Mouse (Mus musculus): ENCODE results near the gene Cldn22. TPM values are rescaled to one million over a fixed set of nuclear protein-coding genes. Genes with fewer than 3 reads are reported as not detected.
A peak's percentile ranks its signal among the peaks of the same experiment; 100 is the strongest.
"Not testable (repeated sequence)": the region's sequence is repeated elsewhere in the genome, so short reads cannot be mapped to it uniquely, and the experiment has no call there.

Cldn22 gene
- polyA plus RNA-seq, 1 experiment from 2014 or later, result not detected

GRCm38 (mm10) chr8:47809970-47810665, 14.2 kb upstream of the Cldn22 start:
- WGBS, result 57% methylated on average over 14 of the region's 14 CpGs
- Histone ChIP-seq H3K27ac (peak overlapping the region; percentile 25; the same call in 1 of the 2 replicates), H3K36me3 (no peaks in the 10 kb centered on the region), H3K27me3 (no peaks in the 10 kb centered on the region), H3K4me1 (peaks cover 14% of the 10 kb centered on the region), H3K9ac (no peak overlapping the region), H3K9me3 (replicated peaks) (no peaks in the 10 kb centered on the region), H3K4me3 (replicated peaks) (no peak overlapping the region), H3K4me2 (no peak overlapping the region)
- peak; percentile 67 for ATAC-seq (replicated peaks; ENCODE audit: low FRiP score)

GRCm38 (mm10) chr8:47810666-47811015, 13.6 kb upstream of the Cldn22 start:
- Histone ChIP-seq H3K27ac (peak overlapping the region; percentile 25), H3K4me1 (peaks cover 14% of the 10 kb centered on the region), H3K4me2 (no peak overlapping the region), H3K9me3 (replicated peaks) (no peaks in the 10 kb centered on the region), H3K4me3 (replicated peaks) (no peak overlapping the region), H3K36me3 (no peaks in the 10 kb centered on the region), H3K27me3 (no peaks in the 10 kb centered on the region), H3K9ac (no peak overlapping the region)
- ATAC-seq (replicated peaks; ENCODE audit: low FRiP score), result no peak
- 72% methylated on average over 7 of the region's 7 CpGs for WGBS

- WGBS, result 72% methylated on average over 12 of the region's 12 CpGs
- Histone ChIP-seq H3K4me1 (peaks cover 14% of the 10 kb centered on the region), H3K4me3 (replicated peaks) (no peak overlapping the region), H3K27me3 (no peaks in the 10 kb centered on the region), H3K9me3 (replicated peaks) (no peaks in the 10 kb centered on the region), H3K4me2 (no peak overlapping the region), H3K9ac (no peak overlapping the region), H3K36me3 (no peaks in the 10 kb centered on the region), H3K27ac (peak overlapping the region; percentile 25)
- ATAC-seq (replicated peaks; ENCODE audit: low FRiP score), result peak; percentile 66
These were observed 13.1 kb upstream of the Cldn22 start for GRCm38 (mm10) chr8:47811221-47811620.

- Histone ChIP-seq H3K9ac (no peak overlapping the region), H3K9me3 (replicated peaks) (no peaks in the 10 kb centered on the region), H3K36me3 (no peaks in the 10 kb centered on the region), H3K4me2 (no peak overlapping the region), H3K4me1 (no peaks in the 10 kb centered on the region), H3K27ac (no peak overlapping the region), H3K27me3 (no peaks in the 10 kb centered on the region), H3K4me3 (replicated peaks) (no peak overlapping the region)
- WGBS, result 89% methylated on average over 8 of the region's 8 CpGs
- no peak for ATAC-seq (replicated peaks; ENCODE audit: low FRiP score)
These were observed 5.2 kb upstream of the Cldn22 start for GRCm38 (mm10) chr8:47819034-47819433.

DNA sequence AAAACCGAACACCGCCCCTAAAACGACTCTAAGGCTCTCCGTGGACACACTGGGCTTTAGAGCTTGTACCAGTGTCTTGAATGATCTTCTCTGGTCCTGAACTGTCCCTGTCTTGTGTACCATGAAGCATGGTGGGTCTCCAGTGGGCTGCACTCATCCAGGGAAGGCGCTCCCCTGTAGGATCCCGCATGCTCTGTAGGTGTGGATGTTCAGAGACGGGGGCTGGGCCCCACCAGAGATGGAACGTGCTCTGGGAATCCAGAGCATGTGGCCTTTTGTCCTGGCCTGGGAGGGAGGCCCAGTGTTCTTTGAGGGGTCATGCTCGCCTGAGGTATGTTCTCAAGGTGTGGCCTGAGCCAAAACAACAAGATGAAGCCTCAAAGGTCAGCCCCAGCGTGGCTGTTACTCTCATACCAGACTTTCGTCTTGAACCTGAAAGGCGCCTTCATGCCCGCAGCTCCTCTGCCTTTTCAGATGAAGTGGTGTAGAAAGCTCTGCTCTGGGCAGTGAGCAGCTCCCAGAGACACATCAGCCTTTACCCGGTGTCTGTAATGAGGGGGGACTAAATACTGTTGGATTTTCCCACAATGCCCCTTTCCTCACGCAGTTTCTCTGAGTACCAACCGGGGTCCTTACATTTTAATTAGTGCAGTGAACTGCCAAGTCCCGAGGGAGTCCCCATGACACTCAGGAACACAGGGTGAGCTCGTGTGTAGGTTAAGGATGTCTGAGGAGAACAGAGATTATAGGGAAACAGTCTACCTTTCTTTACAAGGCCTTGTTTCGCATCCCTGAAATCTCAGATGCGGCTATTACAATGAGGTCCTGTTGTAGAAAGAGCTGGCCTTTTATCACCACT, 3.1 kb upstream of the Cldn22 start:
- H3K9ac ChIP-seq, result no peak overlapping the region
- ATAC-seq (replicated peaks; ENCODE audit: low FRiP score), result no peak
- no peaks in the 10 kb centered on the region for H3K4me1 ChIP-seq
- WGBS, result 82% methylated on average over 20 of the region's 20 CpGs
- H3K4me3 ChIP-seq (replicated peaks), result no peak overlapping the region
- no peaks in the 10 kb centered on the region for H3K36me3 ChIP-seq
- H3K27me3 ChIP-seq, result no peaks in the 10 kb centered on the region
- no peaks in the 10 kb centered on the region for H3K9me3 ChIP-seq (replicated peaks)
- no peak overlapping the region for H3K4me2 ChIP-seq
- H3K27ac ChIP-seq, result no peak overlapping the region

DNA sequence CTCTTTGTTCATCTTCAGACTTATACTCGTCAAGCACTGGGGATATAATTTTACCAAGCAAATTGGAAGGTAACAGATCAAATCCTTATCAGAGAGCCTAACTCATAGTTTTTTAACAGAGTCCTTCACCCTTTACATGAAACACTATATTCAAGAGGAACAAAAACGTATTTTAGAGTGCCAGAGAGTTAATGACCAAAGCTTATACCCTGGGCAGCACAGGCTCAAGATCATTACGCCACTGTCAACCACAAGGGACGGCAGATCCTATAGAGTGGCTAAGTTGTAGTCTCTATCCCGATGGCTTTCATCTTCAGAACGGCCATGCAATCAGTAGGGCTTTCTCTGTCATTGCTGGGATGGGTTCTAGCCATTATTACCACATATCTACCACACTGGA, 2.4 kb upstream of the Cldn22 start, which contains the start of gene Cldn24:
TSS of gene Cldn24 (plus strand) at position 301 of the 400 bp plus-strand sequence.
- no peak within 1 kb of the TSS for H3K4me3 ChIP-seq (replicated peaks)
- no peaks in the 10 kb centered on the region for H3K36me3 ChIP-seq
- H3K4me2 ChIP-seq, result no peak within 1 kb of the TSS
- ATAC-seq (replicated peaks; ENCODE audit: low FRiP score), result no peak
- no peaks in the 10 kb centered on the region for H3K27me3 ChIP-seq
- no peak within 1 kb of the TSS for H3K9ac ChIP-seq
- no peak within 1 kb of the TSS for H3K27ac ChIP-seq
- 79% methylated on average over 6 of the region's 6 CpGs for WGBS
- H3K4me1 ChIP-seq, result no peaks in the 10 kb centered on the region
- no peaks in the 10 kb centered on the region for H3K9me3 ChIP-seq (replicated peaks)

GRCm38 (mm10) chr8:47822541-47822940, 1.7 kb upstream of the Cldn22 start:
- not testable (repeated sequence) for H3K9ac ChIP-seq; H3K4me3 ChIP-seq (replicated peaks); H3K9me3 ChIP-seq (replicated peaks); H3K27me3 ChIP-seq; H3K4me1 ChIP-seq; H3K36me3 ChIP-seq; H3K4me2 ChIP-seq; H3K27ac ChIP-seq; ATAC-seq (replicated peaks; ENCODE audit: low FRiP score)
- WGBS, result 74% methylated on average over 7 of the region's 9 CpGs

- H3K36me3 ChIP-seq, result peaks cover 13% of the 10 kb centered on the region; the same call in 1 of the 2 replicates
- no peaks in the 10 kb centered on the region for H3K9me3 ChIP-seq (replicated peaks)
- no peak overlapping the region for H3K4me3 ChIP-seq (replicated peaks)
- H3K4me1 ChIP-seq, result peaks cover 8% of the 10 kb centered on the region; the same call in 1 of the 2 replicates
- no peak overlapping the region for H3K4me2 ChIP-seq
- ATAC-seq (replicated peaks; ENCODE audit: low FRiP score), result no peak
- WGBS, result 54% methylated on average over 10 of the region's 10 CpGs
- H3K27me3 ChIP-seq, result no peaks in the 10 kb centered on the region
- H3K27ac ChIP-seq, result no peak overlapping the region
- no peak overlapping the region for H3K9ac ChIP-seq
These were observed 505 bp upstream of the Cldn22 start for GRCm38 (mm10) chr8:47823777-47824176.

DNA sequence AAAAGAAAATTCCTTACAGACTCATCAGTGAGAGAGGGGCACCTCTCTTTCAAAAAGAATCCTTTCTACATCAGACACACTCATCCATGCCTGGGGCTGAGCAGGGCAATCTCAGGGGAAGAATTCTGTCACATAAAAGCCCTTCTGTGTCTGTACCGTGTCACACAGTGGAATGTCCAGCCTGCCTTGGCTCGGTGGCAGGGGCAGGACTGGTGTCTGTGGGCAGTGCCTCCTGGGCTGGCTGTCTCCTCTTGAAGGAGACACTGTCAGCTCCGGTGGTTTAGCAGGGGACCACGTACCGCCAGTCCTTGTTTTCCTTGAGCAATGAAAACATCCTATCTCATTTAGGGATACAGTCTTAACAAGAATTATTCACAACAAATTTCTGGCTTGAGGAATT, 1.3 kb downstream of the Cldn22 start:
- Histone ChIP-seq H3K4me3 (replicated peaks) (no peak overlapping the region), H3K27ac (no peak overlapping the region), H3K36me3 (peaks cover 31% of the 10 kb centered on the region), H3K4me1 (peaks cover 8% of the 10 kb centered on the region; the same call in 1 of the 2 replicates), H3K9me3 (replicated peaks) (no peaks in the 10 kb centered on the region), H3K9ac (no peak overlapping the region), H3K27me3 (no peaks in the 10 kb centered on the region), H3K4me2 (no peak overlapping the region)
- 41% methylated on average over 5 of the region's 5 CpGs for WGBS
- ATAC-seq (replicated peaks; ENCODE audit: low FRiP score), result no peak

DNA sequence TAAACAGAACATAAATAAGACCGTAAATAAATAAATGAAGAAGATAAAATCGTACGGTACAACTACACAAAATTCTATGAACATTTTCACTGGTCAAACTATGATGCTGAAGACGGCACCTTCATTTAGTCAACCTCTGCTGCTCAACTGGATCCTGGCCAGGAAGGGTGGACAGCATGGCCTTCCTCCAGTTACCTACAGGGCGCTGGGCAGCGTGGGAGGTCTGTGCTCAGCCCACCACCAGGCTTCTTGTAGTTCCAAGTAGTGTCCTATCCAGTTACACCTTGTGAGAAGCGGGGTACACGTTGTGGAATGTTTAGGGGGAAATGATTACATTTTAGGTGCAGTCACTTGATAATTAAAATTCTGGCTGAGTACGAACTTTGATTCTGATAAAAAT, 2.6 kb downstream of the Cldn22 start:
- 54% methylated on average over 9 of the region's 9 CpGs for WGBS
- ATAC-seq (replicated peaks; ENCODE audit: low FRiP score), result peak; percentile 70
- Histone ChIP-seq H3K4me3 (replicated peaks) (no peak overlapping the region), H3K4me1 (peaks cover 8% of the 10 kb centered on the region; the same call in 1 of the 2 replicates), H3K27ac (no peak overlapping the region), H3K9me3 (replicated peaks) (no peaks in the 10 kb centered on the region), H3K27me3 (no peaks in the 10 kb centered on the region), H3K36me3 (peaks cover 42% of the 10 kb centered on the region), H3K9ac (no peak overlapping the region), H3K4me2 (no peak overlapping the region)

GRCm38 (mm10) chr8:47832616-47833015, 8.3 kb downstream of the Cldn22 start:
- no peak for ATAC-seq (replicated peaks; ENCODE audit: low FRiP score)
- Histone ChIP-seq H3K4me2 (no peak overlapping the region), H3K9me3 (replicated peaks) (no peaks in the 10 kb centered on the region), H3K4me3 (replicated peaks) (no peak overlapping the region), H3K36me3 (peaks cover 62% of the 10 kb centered on the region), H3K27ac (no peak overlapping the region), H3K27me3 (no peaks in the 10 kb centered on the region), H3K9ac (no peak overlapping the region), H3K4me1 (peaks cover 16% of the 10 kb centered on the region)
- WGBS, result 76% methylated on average over 6 of the region's 6 CpGs

DNA sequence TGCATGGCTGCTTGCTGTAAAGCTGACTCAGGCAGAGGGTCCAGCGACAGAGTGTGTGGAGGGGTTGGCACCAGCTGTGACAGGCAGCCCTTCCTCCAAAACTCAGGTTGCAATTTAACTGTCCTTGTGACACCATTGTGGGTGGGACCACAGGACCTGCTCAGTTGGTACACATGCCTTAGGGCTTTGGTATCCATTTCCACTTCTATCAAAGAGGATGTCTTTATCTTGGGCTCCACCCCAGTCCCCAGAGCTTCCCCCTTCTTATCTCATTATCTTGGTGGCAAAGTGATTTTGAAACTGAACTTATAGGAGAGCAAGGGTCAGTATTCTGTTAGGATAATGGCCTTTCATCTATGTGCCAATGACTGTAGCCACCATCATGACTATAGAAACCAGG, 9.7 kb downstream of the Cldn22 start:
- WGBS, result 38% methylated on average over 1 of the region's 1 CpGs
- peaks cover 10% of the 10 kb centered on the region; the same call in 1 of the 2 replicates for H3K4me1 ChIP-seq
- H3K9ac ChIP-seq, result no peak overlapping the region
- no peaks in the 10 kb centered on the region for H3K9me3 ChIP-seq (replicated peaks)
- H3K4me2 ChIP-seq, result no peak overlapping the region
- ATAC-seq (replicated peaks; ENCODE audit: low FRiP score), result peak; percentile 27; the same call in 1 of the 2 replicates
- no peak overlapping the region for H3K4me3 ChIP-seq (replicated peaks)
- H3K27me3 ChIP-seq, result no peaks in the 10 kb centered on the region
- 0 out of 2 replicates have a peak overlapping the region, but pooled peaks have one; percentile 18 for H3K27ac ChIP-seq
- H3K36me3 ChIP-seq, result peaks cover 60% of the 10 kb centered on the region

All from kidney, embryonic 15.5 days (tissue).